Mouse (Mus musculus) E14TG2a.4 (cell line): ENCODE measurements around the gene Zfp524.

Source experiments
- H3K27me3 ChIP-seq: 2 replicates; pipeline ENCODE4 v1.6.1; 2014; ENCODE audit warnings: low read length, control low read depth; ENCODE audit not compliant: insufficient read depth
- H3K36me3 ChIP-seq: 2 replicates; pipeline ENCODE4 v1.6.1; 2014; ENCODE audit warnings: low read length, control low read depth; ENCODE audit not compliant: insufficient read depth
- H3K4me1 ChIP-seq: replicated peaks from 2 replicates; pipeline ENCODE4 v1.6.1; 2014; ENCODE audit warnings: low read depth, low read length, control low read depth
- H3K4me3 ChIP-seq: replicated peaks from 2 replicates; pipeline ENCODE4 v1.5.1; 2014; ENCODE audit warnings: mild to moderate bottlenecking, low read length
- H3K9me3 ChIP-seq: 2 replicates; pipeline ENCODE4 v1.6.1; 2014; ENCODE audit warnings: low read length, control low read depth
- CTCF ChIP-seq: conservative IDR thresholded peaks from 2 replicates; pipeline ENCODE4 v1.5.1; 2014; ENCODE audit warnings: low read length
- NANOG ChIP-seq: IDR thresholded peaks from 2 replicates; pipeline ENCODE4 v1.6.1; 2014; ENCODE audit warnings: borderline replicate concordance, low read length, mixed read lengths
- POU5F1 ChIP-seq: IDR thresholded peaks from 2 replicates; pipeline ENCODE4 v1.6.1; 2014; ENCODE audit warnings: low read length, borderline replicate concordance

Zfp524 gene

GRCm38 (mm10) chr7:5036136-5036535 is 21.9 kb downstream of the Zfp524 start:
- Histone ChIP-seq H3K4me3 (no peak overlapping the region), H3K4me1 (peaks cover 38% of the 10 kb centered on the region), H3K27me3 (peaks cover 39% of the 10 kb centered on the region), H3K9me3 (no peaks in the 10 kb centered on the region), H3K36me3 (peaks cover 16% of the 10 kb centered on the region)
- no peak for TF ChIP-seq CTCF

DNA sequence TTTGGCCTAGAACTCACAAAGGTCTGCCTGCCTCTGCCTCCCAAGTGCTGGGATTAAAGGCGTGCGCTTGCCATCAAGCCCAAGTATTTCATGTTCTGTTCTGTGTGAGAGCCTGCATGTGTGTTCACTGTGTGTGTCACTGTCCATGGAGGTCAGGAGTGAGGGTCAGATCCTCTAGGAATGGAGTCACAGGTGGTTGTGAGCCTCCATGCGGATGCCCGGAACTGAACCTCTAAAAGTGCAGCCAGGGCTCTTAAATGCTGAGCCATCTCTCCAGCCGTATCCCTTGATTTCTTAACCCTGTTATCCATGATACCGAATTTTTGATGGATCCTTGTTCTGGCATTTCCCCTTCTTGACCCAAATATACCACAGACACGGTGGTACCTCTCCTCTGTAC is 22.8 kb downstream of the Zfp524 start:
- H3K9me3 ChIP-seq: no peaks in the 10 kb centered on the region
- H3K27me3 ChIP-seq: peaks cover 31% of the 10 kb centered on the region
- TF ChIP-seq POU5F1: no peak
- no peak for TF ChIP-seq CTCF
- TF ChIP-seq NANOG: no peak
- H3K4me1 ChIP-seq: peaks cover 32% of the 10 kb centered on the region
- H3K4me3 ChIP-seq: no peak overlapping the region
- H3K36me3 ChIP-seq: peaks cover 20% of the 10 kb centered on the region

GRCm38 (mm10) chr7:5037467-5037866 is 23.3 kb downstream of the Zfp524 start:
- TF ChIP-seq NANOG (no peak), CTCF (no peak), POU5F1 (no peak)
- Histone ChIP-seq H3K9me3 (no peaks in the 10 kb centered on the region), H3K4me3 (peak overlapping the region; percentile 90)

GRCm38 (mm10) chr7:5038109-5038732 is 24.0 kb downstream of the Zfp524 start, which contains the start of gene Zfp784:
Zfp784 (minus strand) TSS chr7:5038446.
- peaks cover 19% of the 10 kb centered on the region for H3K27me3 ChIP-seq
- H3K4me3 ChIP-seq: peak within 1 kb of the TSS; percentile 90
- peaks cover 10% of the 10 kb centered on the region for H3K36me3 ChIP-seq
- no peak for TF ChIP-seq POU5F1
- TF ChIP-seq NANOG: no peak
- no peak for TF ChIP-seq CTCF
- no peaks in the 10 kb centered on the region for H3K9me3 ChIP-seq
- peaks cover 28% of the 10 kb centered on the region for H3K4me1 ChIP-seq

More at GRCm38 (mm10) chr7:5037467-5037866, 23.3 kb downstream of the Zfp524 start:
- peaks cover 17% of the 10 kb centered on the region for H3K36me3 ChIP-seq
- peaks cover 27% of the 10 kb centered on the region for H3K27me3 ChIP-seq
- H3K4me1 ChIP-seq: peaks cover 28% of the 10 kb centered on the region

- Histone ChIP-seq H3K9me3 (no peaks in the 10 kb centered on the region), H3K36me3 (peaks cover 4% of the 10 kb centered on the region; the same call in 1 of the 2 replicates), H3K27me3 (peaks cover 12% of the 10 kb centered on the region; the same call in 1 of the 2 replicates), H3K4me1 (peaks cover 28% of the 10 kb centered on the region), H3K4me3 (peak overlapping the region; percentile 90)
- TF ChIP-seq CTCF (no peak), POU5F1 (no peak), NANOG (no peak)
Measured at GRCm38 (mm10) chr7:5038940-5039339, 24.7 kb downstream of the Zfp524 start.

- H3K36me3 ChIP-seq: peaks cover 4% of the 10 kb centered on the region; the same call in 1 of the 2 replicates
- TF ChIP-seq NANOG: no peak
- no peak for TF ChIP-seq CTCF
- TF ChIP-seq POU5F1: no peak
- 0 out of 2 replicates have a peak, but pooled peaks cover 3% of the 10 kb centered on the region for H3K27me3 ChIP-seq
- H3K4me1 ChIP-seq: peaks cover 6% of the 10 kb centered on the region
- no peaks in the 10 kb centered on the region for H3K9me3 ChIP-seq
- no peak overlapping the region for H3K4me3 ChIP-seq
Measured at GRCm38 (mm10) chr7:5044981-5045380, 30.8 kb downstream of the Zfp524 start.

DNA sequence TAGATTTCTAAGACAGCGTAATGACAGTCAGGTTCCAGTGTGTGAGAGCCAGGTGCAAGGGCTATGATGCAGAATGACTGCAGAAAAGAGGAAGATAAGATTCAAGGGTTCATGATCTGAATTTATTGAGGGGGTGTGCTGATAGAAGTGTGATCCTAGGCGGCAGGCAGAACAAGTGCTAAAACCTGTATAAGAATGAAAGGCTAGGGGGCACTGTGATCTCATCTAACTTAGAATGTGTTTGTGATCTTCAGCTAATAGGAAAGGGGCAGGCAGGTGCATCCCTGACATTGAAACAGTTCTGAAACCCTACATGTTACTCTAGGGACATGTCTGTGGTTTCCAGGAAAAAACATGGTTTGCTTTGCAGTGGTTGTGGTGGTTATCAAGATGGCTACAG is 31.9 kb downstream of the Zfp524 start:
- Histone ChIP-seq H3K4me1 (peaks cover 14% of the 10 kb centered on the region), H3K9me3 (no peaks in the 10 kb centered on the region), H3K36me3 (peaks cover 4% of the 10 kb centered on the region; the same call in 1 of the 2 replicates), H3K4me3 (no peak overlapping the region), H3K27me3 (0 out of 2 replicates have a peak, but pooled peaks cover 6% of the 10 kb centered on the region)
- TF ChIP-seq NANOG: no peak
- TF ChIP-seq CTCF: peak; percentile 15; the same call in 1 of the 2 replicates
- TF ChIP-seq POU5F1: no peak

- TF ChIP-seq CTCF (0 out of 2 replicates have a peak, but pooled peaks have one; percentile 7), POU5F1 (no peak), NANOG (no peak)
- peaks cover 14% of the 10 kb centered on the region for H3K27me3 ChIP-seq
- H3K9me3 ChIP-seq: no peaks in the 10 kb centered on the region
- peaks cover 22% of the 10 kb centered on the region for H3K4me1 ChIP-seq
- H3K36me3 ChIP-seq: no peaks in the 10 kb centered on the region
- H3K4me3 ChIP-seq: no peak overlapping the region
Measured at GRCm38 (mm10) chr7:5047313-5047712, 33.1 kb downstream of the Zfp524 start.
